Mouse (Mus musculus) cerebellum, adult 9-11 months (tissue): ENCODE results near the gene H2al1k.
"Not testable (repeated sequence)": the region's sequence is repeated elsewhere in the genome, so short reads cannot be mapped to it uniquely, and the experiment has no call there.

Experiments used
- DNase-seq: peaks from one replicate; pipeline ENCODE4 v3.0.0; 2022

The H2al1k gene

DNA sequence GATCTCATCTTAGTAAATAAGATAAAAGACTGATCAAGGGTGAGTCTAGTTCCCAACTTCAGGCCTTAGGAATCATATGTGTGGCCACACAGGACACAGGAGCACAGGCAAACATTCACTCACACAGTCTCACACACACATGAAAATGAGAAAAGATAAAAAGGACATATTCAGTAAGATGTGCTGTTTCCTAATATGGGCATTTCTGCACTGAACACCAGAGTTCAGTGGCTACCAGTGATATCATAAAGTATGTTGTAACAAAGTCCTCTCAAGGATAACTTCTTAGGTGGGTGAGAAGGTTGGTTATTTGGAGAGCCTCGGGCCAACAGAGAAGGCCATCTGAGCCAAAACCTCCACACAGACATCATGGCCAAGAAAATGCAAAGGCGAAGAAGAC is at the start of gene H2al1k:
H2al1k (plus strand) TSS at position 301 of the 400 bp plus-strand sequence.
- DNase-seq, result not testable (repeated sequence)

DNA sequence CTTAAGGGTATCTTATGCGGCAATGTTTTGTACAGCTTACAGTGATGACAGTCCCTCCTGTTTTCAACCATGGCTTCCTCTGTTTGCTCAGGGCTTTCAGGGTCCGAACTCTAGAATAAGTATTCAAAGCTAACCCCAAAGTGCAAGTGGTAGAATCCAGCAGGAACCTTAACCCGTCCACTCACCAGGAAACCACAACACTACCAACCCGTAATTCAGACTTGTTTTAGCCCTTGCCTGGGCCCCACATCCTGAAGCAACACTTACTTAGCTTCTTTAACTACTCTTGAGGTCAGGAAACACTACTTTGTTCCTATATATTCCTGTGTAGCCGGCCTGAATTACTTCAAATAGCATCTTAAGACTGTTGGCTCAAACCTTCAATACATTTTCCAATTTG is 47.6 kb upstream of the H2al1k start:
- DNase-seq, result no peak

DNA sequence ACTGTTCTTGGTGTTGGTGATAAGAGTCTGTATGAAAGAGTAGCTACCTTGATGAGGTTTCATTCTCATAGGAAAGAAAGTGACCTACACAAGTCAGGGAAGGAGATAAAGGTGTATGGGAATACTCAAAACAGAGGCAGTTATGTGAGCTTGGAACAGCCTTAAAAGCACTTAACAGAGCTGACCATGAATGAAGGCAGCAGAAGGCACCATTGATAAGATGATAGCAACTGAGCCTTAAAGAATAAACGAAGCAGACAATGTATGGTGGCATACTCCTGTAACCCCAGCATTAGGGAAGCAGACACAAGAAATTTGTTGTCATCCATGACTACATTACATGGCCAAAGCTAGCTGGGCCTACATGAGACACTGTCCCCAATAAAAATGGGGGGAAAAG is 47.0 kb upstream of the H2al1k start:
- DNase-seq, result no peak

DNA sequence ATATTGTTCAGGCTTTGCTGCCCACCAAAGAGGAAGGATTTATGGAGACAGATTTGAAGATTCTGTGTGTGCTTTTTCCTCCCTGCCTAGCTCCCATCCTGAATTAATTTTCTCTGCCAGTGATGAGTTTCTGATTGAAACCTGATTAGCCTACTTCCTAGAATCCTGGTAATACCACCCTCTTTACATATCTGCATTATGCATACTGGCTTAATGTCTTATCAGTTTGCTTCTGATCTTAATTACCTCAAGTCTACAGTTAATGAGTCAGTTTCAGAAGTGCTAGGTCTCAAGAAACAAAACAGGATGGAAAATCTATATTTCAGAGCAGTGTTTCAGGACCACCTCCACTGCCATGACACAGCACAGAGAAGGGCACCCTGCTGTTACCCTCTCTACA is 34.0 kb upstream of the H2al1k start:
- DNase-seq, result not testable (repeated sequence)

DNA sequence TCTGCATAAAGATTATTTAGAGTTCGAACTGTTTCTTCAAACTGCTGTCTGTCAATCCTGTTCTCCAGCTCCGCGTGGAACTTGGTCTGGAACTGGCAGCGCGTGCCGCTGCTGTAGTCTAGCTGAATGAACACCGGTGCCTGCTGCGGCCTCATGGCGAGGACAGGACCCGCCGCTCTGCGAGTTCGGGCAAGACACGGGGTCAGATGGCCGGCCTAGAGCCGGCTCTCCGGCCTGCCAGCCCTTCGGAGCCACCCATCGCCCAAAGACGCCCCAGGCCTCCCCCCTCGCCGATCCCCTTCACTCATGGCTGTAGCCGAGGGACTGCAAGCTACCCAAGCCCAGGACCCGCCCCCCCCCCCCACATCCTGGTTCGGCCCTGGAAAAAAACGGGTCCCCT is 22.5 kb upstream of the H2al1k start:
- DNase-seq, result not testable (repeated sequence)

DNA sequence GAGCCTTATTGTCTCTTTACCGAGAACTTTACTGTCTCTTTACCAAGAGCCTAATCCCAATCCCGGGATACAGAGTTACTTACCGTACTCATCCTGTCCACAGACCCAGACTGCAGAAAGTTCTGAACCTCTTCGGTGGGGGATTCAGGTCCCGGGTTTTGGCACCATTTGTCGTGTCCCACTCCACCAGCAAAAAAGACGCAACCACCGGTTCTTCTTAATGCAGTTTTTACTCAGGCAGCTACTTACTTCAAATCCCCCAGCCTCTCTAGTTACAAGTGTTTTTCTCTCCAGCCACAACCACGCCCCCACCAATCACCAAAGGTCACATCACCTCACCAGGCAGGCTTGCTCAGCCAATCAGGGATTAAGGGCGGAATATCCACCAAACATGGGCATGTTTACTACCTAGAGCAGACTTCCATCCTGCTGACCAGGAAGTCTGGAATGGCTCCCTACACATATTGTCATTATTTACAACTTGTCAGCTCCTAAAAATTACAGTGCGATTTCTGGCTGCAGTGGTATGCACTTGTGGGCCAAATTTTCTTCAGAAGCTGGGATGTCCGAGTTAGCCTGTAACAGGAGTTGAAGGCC is 18.0 kb upstream of the H2al1k start:
- DNase-seq, result not testable (repeated sequence)

DNA sequence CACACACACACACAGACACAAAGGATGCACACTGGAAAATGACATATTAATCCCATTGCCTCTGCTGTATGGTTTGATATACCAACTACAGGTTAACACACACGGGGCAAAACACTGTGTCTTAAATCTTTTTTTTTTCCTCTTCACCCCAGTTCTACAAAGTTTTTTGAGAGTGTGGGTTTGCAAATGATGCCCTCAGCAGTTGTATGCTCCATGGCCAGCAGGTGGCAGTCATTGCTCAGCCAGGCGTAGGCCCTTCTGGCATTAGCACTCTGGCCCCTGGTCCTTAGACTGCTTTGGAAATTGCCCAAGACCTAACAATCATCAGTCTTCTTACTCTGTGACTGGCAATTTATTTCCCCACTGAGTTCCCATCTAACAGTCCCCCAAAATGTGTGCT is 17.4 kb upstream of the H2al1k start:
- DNase-seq, result not testable (repeated sequence)

DNA sequence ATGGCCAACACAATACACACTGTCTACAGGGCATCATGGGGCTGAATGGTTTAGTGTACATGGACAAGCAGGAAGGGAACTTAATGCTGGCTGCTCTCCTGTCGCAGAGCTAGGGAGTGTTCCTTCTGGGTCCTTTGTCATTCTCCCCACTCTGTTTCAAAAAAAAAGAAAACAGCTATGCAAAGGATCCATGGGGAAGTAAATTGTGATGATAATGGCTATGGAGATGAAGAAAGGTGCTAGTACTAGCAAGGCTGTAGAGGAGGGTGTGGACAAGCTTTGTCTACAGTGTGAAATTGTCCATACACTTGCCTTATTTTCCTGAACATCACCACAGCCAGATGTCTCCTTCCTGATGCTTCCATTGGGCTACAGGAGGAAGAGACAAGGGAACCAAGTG is 15.4 kb upstream of the H2al1k start:
- not testable (repeated sequence) for DNase-seq

DNA sequence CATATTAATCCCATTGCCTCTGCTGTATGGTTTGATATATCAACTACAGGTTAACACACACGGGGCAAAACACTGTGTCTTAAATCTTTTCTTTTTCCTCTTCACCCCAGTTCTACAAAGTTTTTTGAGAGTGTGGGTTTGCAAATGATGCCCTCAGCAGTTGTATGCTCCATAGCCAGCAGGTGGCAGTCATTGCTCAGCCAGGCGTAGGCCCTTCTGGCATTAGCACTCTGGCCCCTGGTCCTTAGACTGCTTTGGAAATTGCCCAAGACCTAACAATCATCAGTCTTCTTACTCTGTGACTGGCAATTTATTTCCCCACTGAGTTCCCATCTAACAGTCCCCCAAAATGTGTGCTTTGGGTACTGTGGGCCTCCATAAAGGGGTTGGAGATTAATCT is 23.6 kb downstream of the H2al1k start:
- not testable (repeated sequence) for DNase-seq

DNA sequence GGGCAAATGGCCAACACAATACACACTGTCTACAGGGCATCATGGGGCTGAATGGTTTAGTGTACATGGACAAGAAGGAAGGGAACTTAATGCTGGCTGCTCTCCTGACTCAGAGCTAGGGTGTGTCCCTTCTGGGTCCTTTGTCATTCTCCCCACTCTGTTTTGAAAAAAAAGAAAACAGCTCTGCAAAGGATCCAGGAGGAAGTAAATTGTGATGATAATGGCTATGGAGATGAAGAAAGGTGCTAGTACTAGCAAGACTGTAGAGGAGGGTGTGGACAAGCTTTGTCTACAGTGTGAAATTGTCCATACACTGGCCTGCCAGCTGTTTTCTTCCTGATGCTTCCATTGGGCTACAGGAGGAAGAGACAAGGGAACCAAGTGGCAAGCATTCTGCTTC is 25.5 kb downstream of the H2al1k start:
- DNase-seq, result not testable (repeated sequence)
